Mouse (Mus musculus) neural tube, embryonic 12.5 days (tissue): ENCODE data around the gene Tor1a. TPM values are rescaled to one million over a fixed set of nuclear protein-coding genes. Genes with fewer than 3 reads are reported as not detected.
A peak's percentile ranks its signal among the peaks of the same experiment; 100 is the strongest.
"Not testable (repeated sequence)": the region's sequence is repeated elsewhere in the genome, so short reads cannot be mapped to it uniquely, and the experiment has no call there.

Experiments used
- ATAC-seq: fragments of 200-750 bp; cut with Nextera tagmentation; 2 replicates; pipeline ENCODE4 v1.8.0; 2017; ENCODE audit warnings: low read depth, mild to moderate bottlenecking, moderate TSS enrichment, moderate library complexity; ENCODE audit not compliant: low FRiP score
- H3K27ac ChIP-seq: fragments of 300-500 bp; sonication (generic); 2 replicates; pipeline ENCODE4 v1.5.1; 2016
- H3K27me3 ChIP-seq: fragments of 300-500 bp; sonication (generic); replicated peaks from 2 replicates; pipeline ENCODE4 v1.6.1; 2016; ENCODE audit warnings: mild to moderate bottlenecking
- H3K36me3 ChIP-seq: fragments of 300-500 bp; sonication (generic); 2 replicates; pipeline ENCODE4 v1.6.1; 2016; ENCODE audit warnings: mild to moderate bottlenecking
- H3K4me1 ChIP-seq: fragments of 300-500 bp; sonication (generic); 2 replicates; pipeline ENCODE4 v1.6.1; 2016
- H3K4me2 ChIP-seq: fragments of 300-500 bp; sonication (generic); replicated peaks from 2 replicates; pipeline ENCODE4 v1.6.1; 2016; ENCODE audit warnings: mild to moderate bottlenecking
- H3K4me3 ChIP-seq: fragments of 300-500 bp; sonication (generic); 2 replicates; pipeline ENCODE4 v1.5.1; 2016
- H3K9ac ChIP-seq: fragments of 300-500 bp; sonication (generic); 2 replicates; pipeline ENCODE4 v1.6.1; 2016; ENCODE audit warnings: mild to moderate bottlenecking
- H3K9me3 ChIP-seq: fragments of 300-500 bp; sonication (generic); 2 replicates; pipeline ENCODE4 v1.6.1; 2016; ENCODE audit warnings: mild to moderate bottlenecking
- WGBS: fragments of 180-500 bp; shearing (Covaris S2); methylation state at CpG from one replicate; pipeline ENCODE4 v1.1.7; 2016; 5-methylcytosine and 5-hydroxymethylcytosine counted together
- polyA plus RNA-seq: library from polyadenylated mRNA; unstranded; fragments of >200 nt; fragmentation: Nextera tagmentation; extraction: Ambion mirVana; gene quantifications from 2 replicates; pipeline ENCODE4 v1.2.1, GENCODE M21; 2016

Gene Tor1a
- polyA plus RNA-seq, 1 experiment from 2014 or later, result 80.9 TPM

- 26% methylated on average over 14 of the region's 14 CpGs for WGBS
- H3K4me3 ChIP-seq, result no peak overlapping the region
- no peak overlapping the region for H3K4me2 ChIP-seq
- no peak overlapping the region for H3K9ac ChIP-seq
- H3K4me1 ChIP-seq, result peaks cover 12% of the 10 kb centered on the region
- ATAC-seq, result peak; percentile 72
- no peaks in the 10 kb centered on the region for H3K27me3 ChIP-seq
- no peak overlapping the region for H3K27ac ChIP-seq
- no peaks in the 10 kb centered on the region for H3K36me3 ChIP-seq
- no peaks in the 10 kb centered on the region for H3K9me3 ChIP-seq
These were observed 39.7 kb downstream of the Tor1a start for GRCm38 (mm10) chr2:30927844-30928628.

- H3K27me3 ChIP-seq, result no peaks in the 10 kb centered on the region
- no peak overlapping the region for H3K4me2 ChIP-seq
- no peak for ATAC-seq
- H3K4me3 ChIP-seq, result no peak overlapping the region
- no peak overlapping the region for H3K9ac ChIP-seq
- peaks cover 12% of the 10 kb centered on the region for H3K4me1 ChIP-seq
- no peaks in the 10 kb centered on the region for H3K36me3 ChIP-seq
- H3K9me3 ChIP-seq, result no peaks in the 10 kb centered on the region
- WGBS, result 68% methylated on average over 9 of the region's 9 CpGs
- 0 out of 2 replicates have a peak overlapping the region, but pooled peaks have one; percentile 3 for H3K27ac ChIP-seq
These were observed 40.5 kb downstream of the Tor1a start for GRCm38 (mm10) chr2:30927151-30927781.

GRCm38 (mm10) chr2:30926381-30926780, 41.4 kb downstream of the Tor1a start:
- WGBS, result 77% methylated on average over 4 of the region's 4 CpGs
- Histone ChIP-seq H3K27ac (no peak overlapping the region), H3K9ac (no peak overlapping the region), H3K4me2 (no peak overlapping the region), H3K9me3 (no peaks in the 10 kb centered on the region), H3K27me3 (no peaks in the 10 kb centered on the region), H3K4me3 (no peak overlapping the region), H3K4me1 (peaks cover 12% of the 10 kb centered on the region), H3K36me3 (no peaks in the 10 kb centered on the region)
- no peak for ATAC-seq

GRCm38 (mm10) chr2:30925181-30925580, 42.6 kb downstream of the Tor1a start:
- Histone ChIP-seq H3K27ac (no peak overlapping the region), H3K9ac (no peak overlapping the region), H3K4me1 (peaks cover 12% of the 10 kb centered on the region), H3K27me3 (no peaks in the 10 kb centered on the region), H3K4me3 (no peak overlapping the region), H3K4me2 (no peak overlapping the region), H3K9me3 (no peaks in the 10 kb centered on the region), H3K36me3 (no peaks in the 10 kb centered on the region)
- WGBS, result 86% methylated on average over 4 of the region's 4 CpGs
- ATAC-seq, result no peak

- WGBS, result 81% methylated on average over 3 of the region's 3 CpGs
- Histone ChIP-seq H3K4me2 (no peak overlapping the region), H3K27me3 (no peaks in the 10 kb centered on the region), H3K9ac (no peak overlapping the region), H3K27ac (no peak overlapping the region), H3K4me3 (no peak overlapping the region), H3K9me3 (no peaks in the 10 kb centered on the region), H3K4me1 (peaks cover 3% of the 10 kb centered on the region; the same call in 1 of the 2 replicates), H3K36me3 (no peaks in the 10 kb centered on the region)
- no peak for ATAC-seq
These were observed 44.6 kb downstream of the Tor1a start for GRCm38 (mm10) chr2:30923099-30923498.

- no peak for ATAC-seq
- no peak overlapping the region for H3K9ac ChIP-seq
- WGBS, result 85% methylated on average over 7 of the region's 7 CpGs
These were observed 47.5 kb downstream of the Tor1a start for GRCm38 (mm10) chr2:30920216-30920615.

GRCm38 (mm10) chr2:30918780-30919329, 48.9 kb downstream of the Tor1a start:
- WGBS, result 65% methylated on average over 8 of the region's 8 CpGs
- Histone ChIP-seq H3K4me2 (no peak overlapping the region), H3K9ac (no peak overlapping the region), H3K4me3 (no peak overlapping the region), H3K4me1 (no peaks in the 10 kb centered on the region), H3K9me3 (no peaks in the 10 kb centered on the region), H3K27ac (no peak overlapping the region), H3K27me3 (no peaks in the 10 kb centered on the region), H3K36me3 (no peaks in the 10 kb centered on the region)
- no peak for ATAC-seq

More at GRCm38 (mm10) chr2:30920216-30920615, 47.5 kb downstream of the Tor1a start:
- Histone ChIP-seq H3K4me3 (no peak overlapping the region), H3K9me3 (no peaks in the 10 kb centered on the region), H3K27me3 (no peaks in the 10 kb centered on the region), H3K4me2 (no peak overlapping the region), H3K36me3 (no peaks in the 10 kb centered on the region), H3K4me1 (no peaks in the 10 kb centered on the region), H3K27ac (no peak overlapping the region)

GRCm38 (mm10) chr2:30918126-30918525, 49.6 kb downstream of the Tor1a start:
- ATAC-seq, result no peak
- Histone ChIP-seq H3K27me3 (0 out of 2 replicates have a peak, but pooled peaks cover 3% of the 10 kb centered on the region), H3K27ac (no peak overlapping the region), H3K4me3 (no peak overlapping the region), H3K4me1 (no peaks in the 10 kb centered on the region), H3K9me3 (no peaks in the 10 kb centered on the region), H3K36me3 (no peaks in the 10 kb centered on the region), H3K9ac (no peak overlapping the region), H3K4me2 (no peak overlapping the region)
- WGBS, result 62% methylated on average over 6 of the region's 6 CpGs

- Histone ChIP-seq H3K27me3 (0 out of 2 replicates have a peak, but pooled peaks cover 3% of the 10 kb centered on the region), H3K4me1 (no peaks in the 10 kb centered on the region), H3K27ac (no peak overlapping the region), H3K4me2 (no peak overlapping the region), H3K9me3 (no peaks in the 10 kb centered on the region), H3K9ac (no peak overlapping the region), H3K4me3 (no peak overlapping the region), H3K36me3 (no peaks in the 10 kb centered on the region)
- ATAC-seq, result no peak
- WGBS, result 87% methylated on average over 7 of the region's 7 CpGs
These were observed 50.1 kb downstream of the Tor1a start for GRCm38 (mm10) chr2:30917649-30918048.

GRCm38 (mm10) chr2:30915933-30916332, 51.8 kb downstream of the Tor1a start:
- not testable (repeated sequence) for H3K36me3 ChIP-seq, H3K4me2 ChIP-seq, H3K27me3 ChIP-seq, H3K4me3 ChIP-seq, ATAC-seq, H3K9ac ChIP-seq, H3K27ac ChIP-seq, H3K9me3 ChIP-seq, H3K4me1 ChIP-seq
- 71% methylated on average over 6 of the region's 6 CpGs for WGBS

- Histone ChIP-seq H3K9me3 (no peaks in the 10 kb centered on the region), H3K4me3 (no peak overlapping the region), H3K27ac (no peak overlapping the region), H3K4me1 (no peaks in the 10 kb centered on the region), H3K4me2 (no peak overlapping the region), H3K36me3 (no peaks in the 10 kb centered on the region), H3K27me3 (0 out of 2 replicates have a peak, but pooled peaks cover 3% of the 10 kb centered on the region), H3K9ac (no peak overlapping the region)
- no peak for ATAC-seq
- WGBS, result 85% methylated on average over 5 of the region's 5 CpGs
These were observed 52.4 kb downstream of the Tor1a start for GRCm38 (mm10) chr2:30915376-30915775.

- no peak overlapping the region for H3K9ac ChIP-seq
- H3K4me1 ChIP-seq, result no peaks in the 10 kb centered on the region
- ATAC-seq, result no peak
- H3K4me3 ChIP-seq, result no peak overlapping the region
- H3K27me3 ChIP-seq, result 0 out of 2 replicates have a peak, but pooled peaks cover 3% of the 10 kb centered on the region
- H3K9me3 ChIP-seq, result no peaks in the 10 kb centered on the region
- H3K4me2 ChIP-seq, result no peak overlapping the region
- WGBS, result 57% methylated on average over 3 of the region's 3 CpGs
- H3K27ac ChIP-seq, result no peak overlapping the region
- no peaks in the 10 kb centered on the region for H3K36me3 ChIP-seq
These were observed 52.9 kb downstream of the Tor1a start for GRCm38 (mm10) chr2:30914836-30915235.
